Mouse (Mus musculus) E14TG2a.4 (cell line): ENCODE measurements around the gene Pcid2.
A peak's percentile ranks its signal among the peaks of the same experiment; 100 is the strongest.

ENCODE experiments used
- H3K27me3 ChIP-seq: 2 replicates; pipeline ENCODE4 v1.6.1; 2014; ENCODE audit warnings: low read length, control low read depth; ENCODE audit not compliant: insufficient read depth
- H3K36me3 ChIP-seq: 2 replicates; pipeline ENCODE4 v1.6.1; 2014; ENCODE audit warnings: low read length, control low read depth; ENCODE audit not compliant: insufficient read depth
- H3K4me1 ChIP-seq: replicated peaks from 2 replicates; pipeline ENCODE4 v1.6.1; 2014; ENCODE audit warnings: low read depth, low read length, control low read depth
- H3K4me3 ChIP-seq: replicated peaks from 2 replicates; pipeline ENCODE4 v1.5.1; 2014; ENCODE audit warnings: mild to moderate bottlenecking, low read length
- H3K9me3 ChIP-seq: 2 replicates; pipeline ENCODE4 v1.6.1; 2014; ENCODE audit warnings: low read length, control low read depth
- CTCF ChIP-seq: conservative IDR thresholded peaks from 2 replicates; pipeline ENCODE4 v1.5.1; 2014; ENCODE audit warnings: low read length
- NANOG ChIP-seq: IDR thresholded peaks from 2 replicates; pipeline ENCODE4 v1.6.1; 2014; ENCODE audit warnings: borderline replicate concordance, low read length, mixed read lengths
- POU5F1 ChIP-seq: IDR thresholded peaks from 2 replicates; pipeline ENCODE4 v1.6.1; 2014; ENCODE audit warnings: low read length, borderline replicate concordance

The Pcid2 gene

DNA sequence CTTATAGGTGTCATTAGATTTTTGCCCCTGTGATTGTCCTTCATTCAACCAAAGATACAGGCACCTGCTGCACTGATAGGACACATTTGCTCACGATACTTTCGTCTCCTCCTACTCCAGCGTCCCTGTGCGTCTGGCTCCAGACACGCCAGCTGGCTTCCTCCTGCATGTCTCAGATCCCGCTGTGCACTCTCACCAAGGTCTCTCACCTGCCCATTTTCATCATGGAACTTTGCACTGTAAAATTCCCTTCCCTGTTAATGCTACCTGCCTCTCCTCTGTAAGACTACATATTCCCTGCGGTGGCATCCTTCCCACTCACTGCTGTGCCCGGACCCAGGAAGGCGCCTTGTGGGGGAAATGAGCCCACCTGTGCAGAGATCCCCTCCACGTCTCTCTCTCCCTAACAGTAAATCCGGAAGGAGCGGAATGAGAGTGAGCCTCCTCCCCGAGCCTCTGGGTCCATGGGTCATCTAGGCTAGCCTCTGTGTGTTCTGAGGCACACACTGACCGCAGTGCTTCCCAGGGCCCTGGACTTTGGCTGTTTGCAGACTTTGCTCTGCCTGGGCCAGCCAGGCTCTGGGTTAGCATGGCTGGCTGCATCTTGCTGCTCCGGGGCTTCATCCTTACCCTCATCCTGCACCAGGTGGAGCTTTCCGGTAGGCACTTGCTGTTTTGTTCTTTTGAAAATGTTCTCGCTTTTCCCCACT lies 44.7 kb downstream of the Pcid2 start, which contains the start of gene Proz:
Gene Proz (plus strand): TSS at position 474 of the 710 bp plus-strand sequence.
- Histone ChIP-seq H3K4me3 (peak within 1 kb of the TSS; percentile 10; the same call in 1 of the 2 replicates), H3K4me1 (peaks cover 11% of the 10 kb centered on the region; the same call in 1 of the 2 replicates)
- no peak for TF ChIP-seq NANOG
- no peak for TF ChIP-seq CTCF
- TF ChIP-seq POU5F1: no peak

DNA sequence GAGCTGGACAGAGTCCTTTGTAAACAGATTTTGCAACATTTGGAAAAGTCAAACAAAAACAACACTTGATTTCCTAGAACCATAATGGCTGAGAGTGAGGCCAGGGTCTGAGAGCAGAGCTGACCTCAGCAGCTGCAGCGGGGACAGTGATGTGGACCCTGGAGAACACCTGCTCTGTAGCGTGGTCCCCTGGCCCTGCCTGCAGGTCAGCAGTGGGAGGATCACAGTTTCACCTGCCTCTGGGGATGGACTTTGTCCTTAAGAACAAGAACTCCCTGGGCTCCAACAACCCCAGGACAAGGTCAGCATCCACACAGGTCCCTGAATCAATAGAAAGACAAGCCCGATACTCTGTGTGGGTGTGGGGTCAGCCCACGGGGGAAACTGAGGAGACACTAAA lies 47.9 kb downstream of the Pcid2 start:
- Histone ChIP-seq H3K4me1 (peaks cover 13% of the 10 kb centered on the region; the same call in 1 of the 2 replicates), H3K9me3 (no peaks in the 10 kb centered on the region), H3K27me3 (no peaks in the 10 kb centered on the region), H3K36me3 (no peaks in the 10 kb centered on the region), H3K4me3 (no peak overlapping the region)
- TF ChIP-seq NANOG (no peak), POU5F1 (no peak), CTCF (no peak)

More for the DNA sequence above, 44.7 kb downstream of the Pcid2 start, which contains the start of gene Proz:
- Histone ChIP-seq H3K36me3 (no peaks in the 10 kb centered on the region), H3K27me3 (0 out of 2 replicates have a peak, but pooled peaks cover 5% of the 10 kb centered on the region), H3K9me3 (no peaks in the 10 kb centered on the region)

DNA sequence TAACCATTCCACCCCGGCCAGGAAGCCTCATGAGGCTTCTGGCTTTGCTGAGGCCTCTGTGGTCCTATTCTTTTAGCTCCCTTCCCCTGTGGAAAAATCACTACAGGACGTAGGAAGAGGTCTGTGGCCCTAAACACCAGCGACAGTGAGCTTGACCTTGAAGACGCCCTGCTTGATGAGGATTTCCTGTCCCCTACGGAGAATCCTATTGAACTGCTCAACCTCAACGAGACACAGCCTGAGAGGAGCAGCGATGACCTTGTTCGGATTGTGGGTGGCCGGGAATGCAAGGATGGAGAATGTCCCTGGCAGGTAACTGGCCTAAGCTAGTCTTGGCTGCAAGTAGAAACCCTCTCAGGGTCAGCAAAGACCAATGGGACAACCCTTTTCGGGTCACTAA lies 54.7 kb downstream of the Pcid2 start:
- TF ChIP-seq NANOG (peak; percentile 93), CTCF (no peak)
- no peak overlapping the region for H3K4me3 ChIP-seq
- no peaks in the 10 kb centered on the region for H3K36me3 ChIP-seq

DNA sequence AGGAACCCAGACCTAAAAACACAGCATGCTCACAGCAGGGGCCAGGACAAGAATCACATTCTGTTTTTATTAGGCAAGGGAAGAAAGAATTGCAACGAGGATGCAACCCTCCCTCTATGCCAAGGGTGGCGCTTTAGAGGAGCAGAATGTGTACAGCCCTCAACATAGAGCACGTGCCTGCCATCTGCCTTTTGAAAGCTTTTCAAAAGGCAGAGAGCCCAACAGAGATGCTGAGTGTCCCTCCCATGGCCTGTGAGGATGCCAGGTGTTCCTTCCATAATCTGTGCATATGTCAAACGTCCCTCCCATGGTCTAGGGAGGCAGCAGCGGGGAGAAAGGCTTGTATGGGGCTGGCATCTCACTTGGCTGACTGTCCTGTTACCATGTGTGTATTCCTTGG lies 57.6 kb downstream of the Pcid2 start:
- H3K36me3 ChIP-seq: no peaks in the 10 kb centered on the region
- no peaks in the 10 kb centered on the region for H3K27me3 ChIP-seq
- H3K4me1 ChIP-seq: peaks cover 5% of the 10 kb centered on the region
- no peak overlapping the region for H3K4me3 ChIP-seq
- TF ChIP-seq NANOG: no peak
- no peak for TF ChIP-seq POU5F1
- TF ChIP-seq CTCF: no peak
- peaks cover 12% of the 10 kb centered on the region for H3K9me3 ChIP-seq

More for the DNA sequence above, 54.7 kb downstream of the Pcid2 start:
- no peaks in the 10 kb centered on the region for H3K27me3 ChIP-seq
- H3K9me3 ChIP-seq: peaks cover 12% of the 10 kb centered on the region
- peaks cover 8% of the 10 kb centered on the region for H3K4me1 ChIP-seq

DNA sequence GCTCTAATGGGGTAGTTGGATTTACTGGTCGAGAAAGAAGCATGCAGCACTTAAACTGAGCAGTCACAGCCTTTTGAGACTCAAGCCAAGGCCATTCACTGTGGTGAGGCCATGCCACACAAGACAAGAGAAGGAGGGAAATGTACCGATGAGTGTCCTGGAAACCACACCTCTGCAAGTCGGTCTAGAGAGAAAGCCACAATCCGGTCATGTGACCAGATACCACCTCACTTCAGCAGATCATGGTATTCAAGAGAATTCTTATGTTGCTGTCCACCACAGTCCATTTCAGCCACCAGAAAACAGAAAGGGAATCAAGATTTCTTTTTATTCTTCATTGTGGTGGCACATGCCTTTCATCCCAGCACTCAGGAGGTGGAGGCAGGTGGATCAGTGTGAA lies 63.8 kb downstream of the Pcid2 start:
- TF ChIP-seq POU5F1: no peak
- no peak for TF ChIP-seq CTCF
- TF ChIP-seq NANOG: no peak
- no peak overlapping the region for H3K4me3 ChIP-seq
- H3K27me3 ChIP-seq: no peaks in the 10 kb centered on the region

DNA sequence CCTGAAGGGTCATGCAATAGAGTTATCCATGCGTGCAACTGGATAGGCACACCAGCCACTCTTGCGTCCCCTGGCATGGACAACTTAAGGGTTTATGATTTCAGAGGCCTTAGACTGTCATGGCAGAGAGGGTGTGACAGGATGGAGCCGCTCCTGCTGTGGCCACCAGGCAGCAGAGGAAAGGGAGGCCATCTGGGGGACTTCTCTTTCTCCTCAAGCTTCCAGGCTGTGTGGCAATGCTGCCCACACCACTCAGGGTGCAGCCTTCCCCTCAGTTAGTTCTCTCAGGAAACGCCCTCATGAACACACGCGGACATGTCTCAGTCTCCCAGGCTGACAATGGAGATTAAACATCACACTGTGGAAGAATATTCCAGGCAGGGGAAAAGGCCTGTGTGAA lies 66.2 kb downstream of the Pcid2 start:
- H3K36me3 ChIP-seq: no peaks in the 10 kb centered on the region
- TF ChIP-seq NANOG (no peak), CTCF (no peak), POU5F1 (no peak)
- no peak overlapping the region for H3K4me3 ChIP-seq
- no peaks in the 10 kb centered on the region for H3K9me3 ChIP-seq
- no peaks in the 10 kb centered on the region for H3K27me3 ChIP-seq
- H3K4me1 ChIP-seq: no peaks in the 10 kb centered on the region

More for the DNA sequence above, 63.8 kb downstream of the Pcid2 start:
- no peaks in the 10 kb centered on the region for H3K9me3 ChIP-seq
- no peaks in the 10 kb centered on the region for H3K36me3 ChIP-seq
- H3K4me1 ChIP-seq: no peaks in the 10 kb centered on the region

DNA sequence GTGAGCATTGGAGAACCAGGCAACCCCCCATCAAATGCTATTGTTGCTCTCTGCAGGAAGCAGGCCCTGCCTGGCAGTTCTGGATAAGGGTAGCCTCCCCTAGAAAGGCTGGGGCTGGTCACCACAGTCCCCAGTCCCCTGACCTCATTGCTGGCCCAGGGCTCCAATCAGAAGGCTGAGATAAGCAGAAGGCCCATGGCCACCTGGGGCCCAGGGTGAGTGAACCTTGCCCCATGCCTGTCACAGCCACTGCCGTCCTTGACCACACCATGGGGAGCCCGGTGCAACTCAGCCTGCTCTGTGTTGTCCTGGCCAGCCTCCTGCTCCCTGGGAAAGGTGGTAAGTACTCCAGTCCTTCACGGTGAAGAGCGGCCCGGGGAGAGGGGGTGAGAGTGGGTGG lies 67.7 kb downstream of the Pcid2 start:
- no peaks in the 10 kb centered on the region for H3K36me3 ChIP-seq
- 0 out of 2 replicates have a peak, but pooled peaks cover 5% of the 10 kb centered on the region for H3K4me1 ChIP-seq
- H3K27me3 ChIP-seq: no peaks in the 10 kb centered on the region
- no peaks in the 10 kb centered on the region for H3K9me3 ChIP-seq
- H3K4me3 ChIP-seq: no peak overlapping the region
- TF ChIP-seq POU5F1 (no peak), CTCF (no peak), NANOG (no peak)

DNA sequence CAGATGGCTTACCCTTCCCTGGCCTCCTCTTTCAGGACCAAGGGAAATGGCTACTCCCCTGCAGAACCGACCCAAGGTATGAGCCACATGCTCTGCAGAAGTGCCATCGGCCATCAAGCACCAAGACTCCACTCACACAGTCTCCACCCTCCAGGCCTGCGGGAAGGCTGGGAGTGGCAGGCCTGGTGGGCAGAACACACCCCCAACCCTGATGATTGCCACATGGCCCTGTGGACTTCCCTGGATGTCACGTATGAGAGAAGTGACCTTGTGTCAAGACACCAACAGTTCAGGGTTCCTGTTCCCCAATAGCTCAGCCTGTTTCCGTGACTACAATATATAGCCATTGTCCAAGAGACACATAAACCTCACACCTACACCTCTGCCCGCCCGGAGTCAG lies 68.2 kb downstream of the Pcid2 start, which contains the start of gene F10:
Gene F10 (plus strand): TSS at position 294 of the 400 bp plus-strand sequence.
- TF ChIP-seq CTCF: no peak
- TF ChIP-seq NANOG: no peak
- TF ChIP-seq POU5F1: no peak
- no peaks in the 10 kb centered on the region for H3K9me3 ChIP-seq

More for the DNA sequence above, 68.2 kb downstream of the Pcid2 start, which contains the start of gene F10:
- 0 out of 2 replicates have a peak, but pooled peaks cover 5% of the 10 kb centered on the region for H3K4me1 ChIP-seq
- no peaks in the 10 kb centered on the region for H3K27me3 ChIP-seq
- no peak within 1 kb of the TSS for H3K4me3 ChIP-seq
- H3K36me3 ChIP-seq: no peaks in the 10 kb centered on the region
